ENCODE assay signal across 8 mouse cellular contexts in genomic region chr1:75371317-75372095, GRCm38 (mm10). TPM values are rescaled to one million over a fixed set of nuclear protein-coding genes. Genes with fewer than 3 reads are reported as not detected.
DNase-seq lines count a peak whose midpoint lies in the region; ATAC-seq lines count a peak whose summit lies in the region.

No protein-coding gene starts in this region.

- no peaks in the 10 kb centered on the region for H3K9me3 ChIP-seq in heart, embryonic 14.5 days (ENCODE audit: control insufficient read depth, low read length)

- peak; percentile 66 for DNase-seq in ovary, postnatal 36 days (ENCODE audit: low spot score)
- DNase-seq in ovary, adult 18-20 months (ENCODE audit: low spot score), result no peak
- peak; percentile 58 to 88 for DNase-seq in adrenal gland, adult (ENCODE audit: inconsistent age in 2 of 2, low spot score in 1 of 2)
- peak; percentile 80 to 84 for DNase-seq in cerebellum, postnatal 25 days
- peak; percentile 57 for DNase-seq in lung, postnatal 36 days
- no peak for DNase-seq in c-Kit-positive CD71-positive TER-119-positive erythroid progenitor cells, embryonic 14.5 days (ENCODE audit: low spot score)
- no peak for DNase-seq in thymus, postnatal 25 days

- peaks cover 16% of the 10 kb centered on the region for H3K36me3 ChIP-seq in heart, embryonic 14.5 days (ENCODE audit: control insufficient read depth, insufficient read depth, low read length)

- H3K4me2 ChIP-seq in heart, embryonic 14.5 days (ENCODE audit: low read length), result no peak overlapping the region

- peak overlapping the region; percentile 77 to 85 for H3K27ac ChIP-seq in heart, embryonic 14.5 days (replicated peaks in 1 of 2; ENCODE audit: control insufficient read depth in 1 of 2, insufficient read depth in 1 of 2, low read depth in 2 of 2, low read length in 2 of 2)

- H3K9ac ChIP-seq in heart, embryonic 14.5 days (ENCODE audit: low read length), result peak overlapping the region; percentile 42; the same call in 1 of the 2 replicates

- no peak overlapping the region for H3K4me3 ChIP-seq in heart, embryonic 14.5 days (ENCODE audit: control insufficient read depth in 1 of 2, insufficient read depth in 1 of 2, low read depth in 1 of 2, low read length in 2 of 2)

- 53% methylated on average over 13 of the region's 13 CpGs for WGBS in heart, embryonic 14.5 days

- H3K4me1 ChIP-seq in heart, embryonic 14.5 days (ENCODE audit: control insufficient read depth in 2 of 2, insufficient read depth in 2 of 2, low read length in 2 of 2), result peaks cover 28 to 45% of the 10 kb centered on the region in 2 experiments

- H3K27me3 ChIP-seq in heart, embryonic 14.5 days (ENCODE audit: control insufficient read depth, insufficient read depth, low read length), result peaks cover 3% of the 10 kb centered on the region; the same call in 1 of the 2 replicates

- no peak for ATAC-seq in heart, embryonic 14.5 days (ENCODE audit: insufficient number of reproducible peaks, insufficient read depth, low FRiP score, low read depth)

RNA-seq across cellular contexts. Expression of gene Speg, which starts 3.6 kb away (rescaled TPM):
- 52.4 and 53.4 TPM in 2 replicates for polyA plus RNA-seq in heart, embryonic 14.5 days (2014; fragmentation: Nextera tagmentation; extraction: Ambion mirVana)

RNA-seq across cellular contexts. Expression of gene Des, which starts 11.4 kb away (rescaled TPM):
- 351 and 377 TPM in 2 replicates for polyA plus RNA-seq in heart, embryonic 14.5 days (2014; fragmentation: Nextera tagmentation; extraction: Ambion mirVana)

RNA-seq across cellular contexts. Expression of gene Dnpep, which starts 53.7 kb away (rescaled TPM):
- 122 and 128 TPM in 2 replicates for polyA plus RNA-seq in heart, embryonic 14.5 days (2014; fragmentation: Nextera tagmentation; extraction: Ambion mirVana)

Comparison
In these comparisons a context has a peak if more than half of its experiments do, and no peak if none do; other contexts are left out.
1. DNase-seq: peak in ovary, postnatal 36 days (single experiment), adrenal gland, adult (2 of 2), cerebellum, postnatal 25 days (2 of 2) and lung, postnatal 36 days (single experiment); none in ovary, adult 18-20 months (single experiment), c-Kit-positive CD71-positive TER-119-positive erythroid progenitor cells, embryonic 14.5 days (single experiment) and thymus, postnatal 25 days (single experiment).